Mouse (Mus musculus): ENCODE measurements around the gene Nsmf. TPM values are rescaled to one million over a fixed set of nuclear protein-coding genes. Genes with fewer than 3 reads are reported as not detected.

Gene Nsmf
- polyA plus RNA-seq, 1 experiment from 2014 or later: 103 TPM

Small RNA genes within 50 kb of the gene (microRNA-seq; reads per million reads assigned to microRNA genes)
- gene Gm24328 (not detected), gene Mir7664 (not detected)

Other genes with a start within 250 kb of the Nsmf start
- gene Ehmt1, start 134.7 kb upstream of the Nsmf start, polyA plus RNA-seq (2016; fragmentation: Nextera tagmentation; extraction: Ambion mirVana): 147 and 148 TPM in 2 replicates
- 15.2 and 17.4 TPM in 2 replicates for gene Arrdc1, start 119.1 kb upstream of the Nsmf start, polyA plus RNA-seq (2016; fragmentation: Nextera tagmentation; extraction: Ambion mirVana)
- 21.8 and 21.9 TPM in 2 replicates for gene Zmynd19, start 104.6 kb upstream of the Nsmf start, polyA plus RNA-seq (2016; fragmentation: Nextera tagmentation; extraction: Ambion mirVana)
- 31.2 and 34.1 TPM in 2 replicates for gene Dph7, start 92.0 kb upstream of the Nsmf start, polyA plus RNA-seq (2016; fragmentation: Nextera tagmentation; extraction: Ambion mirVana)
- gene Mrpl41, start 79.3 kb upstream of the Nsmf start, polyA plus RNA-seq (2016; fragmentation: Nextera tagmentation; extraction: Ambion mirVana): 132 and 143 TPM in 2 replicates
- 3.3 and 4.4 TPM in 2 replicates for gene Pnpla7, start 78.3 kb upstream of the Nsmf start, polyA plus RNA-seq (2016; fragmentation: Nextera tagmentation; extraction: Ambion mirVana)
- gene Entpd8, start 25.9 kb downstream of the Nsmf start, polyA plus RNA-seq (2016; fragmentation: Nextera tagmentation; extraction: Ambion mirVana): not detected in 2 replicates
- gene Noxa1, start 40.8 kb downstream of the Nsmf start, polyA plus RNA-seq (2016; fragmentation: Nextera tagmentation; extraction: Ambion mirVana): 0.24 TPM in 1 of 2 replicates, not detected in the other
- gene Nrarp, start 126.4 kb downstream of the Nsmf start, polyA plus RNA-seq (2016; fragmentation: Nextera tagmentation; extraction: Ambion mirVana): 76.8 and 81.0 TPM in 2 replicates
- gene Tor4a, start 142.5 kb downstream of the Nsmf start, polyA plus RNA-seq (2016; fragmentation: Nextera tagmentation; extraction: Ambion mirVana): 0.62 and 1.0 TPM in 2 replicates
- gene Nelfb, start 157.1 kb downstream of the Nsmf start, polyA plus RNA-seq (2016; fragmentation: Nextera tagmentation; extraction: Ambion mirVana): 106 and 111 TPM in 2 replicates
- gene Stpg3, start 160.3 kb downstream of the Nsmf start, polyA plus RNA-seq (2016; fragmentation: Nextera tagmentation; extraction: Ambion mirVana): not detected in 2 replicates
- gene Fam166a, start 164.4 kb downstream of the Nsmf start, polyA plus RNA-seq (2016; fragmentation: Nextera tagmentation; extraction: Ambion mirVana): 0.46 and 0.87 TPM in 2 replicates
- 496 and 501 TPM in 2 replicates for gene Tubb4b, start 170.3 kb downstream of the Nsmf start, polyA plus RNA-seq (2016; fragmentation: Nextera tagmentation; extraction: Ambion mirVana)
- not detected in 2 replicates for gene Slc34a3, start 180.0 kb downstream of the Nsmf start, polyA plus RNA-seq (2016; fragmentation: Nextera tagmentation; extraction: Ambion mirVana)
- gene Rnf224, start 182.4 kb downstream of the Nsmf start, polyA plus RNA-seq (2016; fragmentation: Nextera tagmentation; extraction: Ambion mirVana): not detected in 2 replicates
- 30.2 and 37.9 TPM in 2 replicates for gene Rnf208, start 187.9 kb downstream of the Nsmf start, polyA plus RNA-seq (2016; fragmentation: Nextera tagmentation; extraction: Ambion mirVana)
- not detected in 2 replicates for gene Cysrt1, start 188.1 kb downstream of the Nsmf start, polyA plus RNA-seq (2016; fragmentation: Nextera tagmentation; extraction: Ambion mirVana)
- 4.2 and 6.0 TPM in 2 replicates for gene AL732309.1, start 192.5 kb downstream of the Nsmf start, polyA plus RNA-seq (2016; fragmentation: Nextera tagmentation; extraction: Ambion mirVana)
- gene Tmem203, start 201.1 kb downstream of the Nsmf start, polyA plus RNA-seq (2016; fragmentation: Nextera tagmentation; extraction: Ambion mirVana): 17.6 and 18.1 TPM in 2 replicates
- gene Tprn, start 208.3 kb downstream of the Nsmf start, polyA plus RNA-seq (2016; fragmentation: Nextera tagmentation; extraction: Ambion mirVana): 9.3 and 10.0 TPM in 2 replicates
- gene Ssna1, start 218.1 kb downstream of the Nsmf start, polyA plus RNA-seq (2016; fragmentation: Nextera tagmentation; extraction: Ambion mirVana): 207 and 224 TPM in 2 replicates
- 134 and 141 TPM in 2 replicates for gene Anapc2, start 218.1 kb downstream of the Nsmf start, polyA plus RNA-seq (2016; fragmentation: Nextera tagmentation; extraction: Ambion mirVana)
- gene Tmem210, start 233.8 kb downstream of the Nsmf start, polyA plus RNA-seq (2016; fragmentation: Nextera tagmentation; extraction: Ambion mirVana): not detected in 2 replicates
- not detected in 2 replicates for gene Lrrc26, start 235.6 kb downstream of the Nsmf start, polyA plus RNA-seq (2016; fragmentation: Nextera tagmentation; extraction: Ambion mirVana)